Mouse (Mus musculus) naive thymus-derived CD4-positive, alpha-beta T cell, adult 5 months (primary cell): ENCODE data around the gene Lmln. TPM values are rescaled to one million over a fixed set of nuclear protein-coding genes. Genes with fewer than 3 reads are reported as not detected.

Experiments
- polyA plus RNA-seq: library from polyadenylated mRNA; unstranded; fragments of 100-300 nt; shearing (Covaris generic); gene quantifications from one replicate; pipeline ENCODE4 v1.2.1, GENCODE M21; 2017

The Lmln gene
- 0.26 TPM for polyA plus RNA-seq

DNA sequence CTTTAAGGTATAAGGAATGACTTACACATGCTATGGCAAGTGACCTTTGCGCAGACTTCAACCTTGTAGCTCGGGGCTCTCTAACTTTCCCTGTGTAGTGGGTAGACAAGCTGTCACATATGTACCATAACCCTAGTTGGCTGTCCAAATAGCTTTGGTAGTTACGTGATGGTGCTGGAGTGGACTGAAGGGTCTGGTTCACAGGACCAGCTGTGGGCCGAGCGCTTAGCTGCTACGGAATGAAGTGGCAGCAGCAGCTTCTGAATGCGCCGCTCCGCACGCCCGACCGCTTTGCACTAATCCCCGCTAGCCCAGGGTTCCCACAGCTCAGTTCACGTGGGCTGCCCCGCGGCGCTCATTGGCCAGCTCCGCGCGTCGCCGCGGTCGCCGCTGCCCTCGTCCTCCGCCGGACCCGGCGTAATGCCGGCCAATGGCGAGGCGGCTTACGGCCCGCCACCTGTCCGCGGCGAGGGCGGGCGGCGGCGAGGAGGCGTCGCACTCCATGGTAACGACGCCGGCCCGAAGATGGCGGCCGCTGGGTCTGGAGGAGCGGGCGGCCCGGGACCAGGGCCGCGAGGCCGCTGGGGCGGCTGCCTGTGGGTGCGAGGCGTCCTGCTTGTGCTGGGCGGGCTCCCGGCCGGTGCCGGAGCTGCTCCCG is at the start of gene Lmln:
Lmln (plus strand) TSS at position 498 of the 658 bp plus-strand sequence.

GRCm38 (mm10) chr16:33056095-33056785 is 6.1 kb upstream of the Lmln start, which contains the start of the genes Iqcg and Rpl35a:
Iqcg (minus strand) TSS chr16:33056218.
Rpl35a (plus strand) TSS chr16:33056453.

Other genes with a start within 250 kb of the Lmln start
- 75.8 TPM for gene Fyttd1, start 185.0 kb upstream of the Lmln start, polyA plus RNA-seq
- gene Rubcn, start 184.8 kb upstream of the Lmln start, polyA plus RNA-seq = 11.3 TPM
- 68.3 TPM for gene Lrch3, start 148.4 kb upstream of the Lmln start, polyA plus RNA-seq
- gene Iqcg, start 6.3 kb upstream of the Lmln start, polyA plus RNA-seq = not detected
- gene Rpl35a, start 6.1 kb upstream of the Lmln start, polyA plus RNA-seq = 930 TPM
- 39.1 TPM for gene Osbpl11, start 122.5 kb downstream of the Lmln start, polyA plus RNA-seq
- gene Snx4, start 188.9 kb downstream of the Lmln start, polyA plus RNA-seq = 99.5 TPM